Mouse (Mus musculus) erythroblast, embryonic 14.5 days (primary cell): ENCODE measurements at regions not wholly inside any gene's neighbourhood (a gene's known extent, or its start where the extent isn't known, plus 50 kb on each side); places are given as distances from the start of the nearest gene placed in this dataset.

Experiments used
- H3K27me3 ChIP-seq: 2 replicates; pipeline ENCODE4 v1.6.1; 2012; ENCODE audit warnings: inconsistent platforms; ENCODE audit not compliant: control insufficient read depth
- H3K36me3 ChIP-seq: 2 replicates; pipeline ENCODE4 v1.6.1; 2012; ENCODE audit warnings: mild to moderate bottlenecking, inconsistent platforms; ENCODE audit not compliant: control insufficient read depth
- H3K4me1 ChIP-seq: 2 replicates; pipeline ENCODE4 v1.6.1; 2012; ENCODE audit warnings: inconsistent platforms; ENCODE audit not compliant: control insufficient read depth
- H3K4me3 ChIP-seq: replicated peaks from 2 replicates; pipeline ENCODE3; 2012; ENCODE audit warnings: moderate library complexity, mild to moderate bottlenecking, inconsistent platforms
- H3K9me3 ChIP-seq: 2 replicates; pipeline ENCODE4 v1.6.1; 2012; ENCODE audit warnings: low read length, inconsistent platforms, mixed read lengths; ENCODE audit not compliant: control insufficient read depth
- GATA1 ChIP-seq: IDR thresholded peaks from 2 replicates; pipeline ENCODE4 v1.6.1; 2012; ENCODE audit warnings: low read length, inconsistent platforms, mixed read lengths
- TAL1 ChIP-seq: IDR thresholded peaks from 3 replicates; pipeline ENCODE4 v1.6.1; 2012; ENCODE audit warnings: low read length, inconsistent platforms, mixed read lengths

DNA sequence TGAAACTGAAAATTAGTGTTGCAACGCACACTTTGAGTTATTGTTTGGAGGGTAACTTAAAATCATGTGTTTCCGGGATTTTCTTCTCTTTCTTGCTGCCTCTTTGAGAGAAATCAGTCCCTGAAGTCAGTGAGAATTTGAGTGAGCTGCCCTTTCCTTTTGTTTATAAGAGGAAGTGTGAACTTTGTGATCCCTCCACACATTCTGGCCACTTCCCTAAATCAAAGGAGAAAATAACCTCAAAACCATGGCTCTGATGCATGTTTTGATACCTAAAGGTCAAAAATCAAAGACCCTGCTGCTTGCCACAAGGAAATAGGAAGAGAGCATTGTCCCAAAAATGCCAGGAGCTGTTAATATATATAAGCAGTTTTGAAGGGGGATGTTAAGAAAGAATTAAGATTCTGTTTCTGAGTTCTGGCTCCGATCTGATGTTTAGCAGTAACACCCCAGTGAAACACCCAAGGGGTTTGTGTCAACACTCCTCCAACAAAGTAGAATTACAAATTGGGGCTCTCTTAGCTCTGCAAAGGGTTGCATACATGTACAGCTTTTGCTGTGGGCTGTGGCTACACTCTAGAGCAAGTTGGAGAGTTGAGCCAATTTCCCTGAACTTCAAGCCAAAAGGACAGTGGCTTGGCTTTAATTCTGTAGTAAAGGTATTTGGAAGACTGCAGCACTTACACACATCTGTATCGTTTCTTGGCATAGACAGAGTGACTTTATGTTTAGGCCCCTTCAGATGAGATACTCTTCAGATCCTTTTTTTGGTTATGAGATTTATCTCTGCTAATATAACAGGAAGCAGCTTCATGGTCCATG lies 97.5 kb upstream of the Marcks start:
- Histone ChIP-seq H3K4me1 (peaks cover 40% of the 10 kb centered on the region), H3K9me3 (no peaks in the 10 kb centered on the region), H3K27me3 (no peaks in the 10 kb centered on the region), H3K36me3 (no peaks in the 10 kb centered on the region), H3K4me3 (no peak overlapping the region)
- no peak for TF ChIP-seq GATA1

DNA sequence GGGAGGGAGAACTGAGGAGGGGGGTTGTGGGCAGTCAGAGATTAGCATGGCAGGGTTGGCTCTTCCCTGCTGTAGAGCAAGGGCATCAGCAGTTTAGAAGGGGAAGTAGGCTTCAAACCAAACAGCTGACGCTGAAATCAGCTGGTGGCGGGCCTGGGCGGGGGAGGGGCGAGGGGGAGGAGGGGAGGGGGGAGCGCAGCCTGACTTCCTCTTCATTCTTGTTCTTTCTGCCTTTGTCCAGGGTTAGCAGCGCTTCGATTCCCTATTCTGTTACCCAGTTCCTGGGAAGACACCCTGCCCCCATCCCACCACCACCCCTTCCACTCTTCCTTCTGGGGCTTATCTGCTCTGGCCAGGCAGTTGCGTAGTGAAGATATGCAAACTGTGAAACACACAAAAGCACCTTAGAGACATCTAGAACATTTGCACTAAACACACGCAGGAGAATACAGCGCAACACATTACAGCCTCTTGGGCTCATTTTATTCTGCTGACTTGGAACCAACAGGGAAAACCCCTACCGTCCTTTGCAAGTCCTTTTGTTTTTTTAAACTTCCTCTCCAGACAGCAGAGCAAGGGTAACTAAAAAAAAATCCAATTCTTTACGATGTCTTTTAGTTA lies 93.3 kb upstream of the Marcks start:
- H3K27me3 ChIP-seq: no peaks in the 10 kb centered on the region
- peaks cover 71% of the 10 kb centered on the region for H3K4me1 ChIP-seq
- H3K9me3 ChIP-seq: no peaks in the 10 kb centered on the region
- TF ChIP-seq GATA1: peak; percentile 94
- TF ChIP-seq TAL1: peak; percentile 88
- H3K4me3 ChIP-seq: peak overlapping the region; percentile 44
- no peaks in the 10 kb centered on the region for H3K36me3 ChIP-seq

DNA sequence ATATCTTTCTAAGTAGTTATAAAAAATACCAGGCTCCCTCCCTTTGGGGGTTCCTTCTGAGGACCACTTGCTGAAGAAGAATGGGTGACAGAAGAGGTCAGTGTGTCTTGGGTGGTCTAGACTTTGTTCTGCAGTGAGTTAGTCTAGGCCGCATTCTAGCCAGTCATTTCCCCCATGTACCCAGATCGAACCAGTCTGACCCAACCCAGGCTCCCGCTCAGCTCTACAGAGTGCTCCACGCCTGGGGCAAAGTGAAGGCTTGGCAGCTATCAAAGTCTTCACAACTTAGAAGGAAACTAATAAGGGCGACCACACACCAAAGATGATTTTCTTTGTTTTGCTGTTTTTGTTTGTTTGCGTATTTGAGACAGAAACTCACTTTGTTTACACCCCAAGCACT lies 92.4 kb upstream of the Marcks start:
- H3K4me1 ChIP-seq: peaks cover 73% of the 10 kb centered on the region
- no peak overlapping the region for H3K4me3 ChIP-seq
- no peak for TF ChIP-seq GATA1
- no peak for TF ChIP-seq TAL1
- H3K36me3 ChIP-seq: no peaks in the 10 kb centered on the region
- no peaks in the 10 kb centered on the region for H3K27me3 ChIP-seq
- H3K9me3 ChIP-seq: no peaks in the 10 kb centered on the region

DNA sequence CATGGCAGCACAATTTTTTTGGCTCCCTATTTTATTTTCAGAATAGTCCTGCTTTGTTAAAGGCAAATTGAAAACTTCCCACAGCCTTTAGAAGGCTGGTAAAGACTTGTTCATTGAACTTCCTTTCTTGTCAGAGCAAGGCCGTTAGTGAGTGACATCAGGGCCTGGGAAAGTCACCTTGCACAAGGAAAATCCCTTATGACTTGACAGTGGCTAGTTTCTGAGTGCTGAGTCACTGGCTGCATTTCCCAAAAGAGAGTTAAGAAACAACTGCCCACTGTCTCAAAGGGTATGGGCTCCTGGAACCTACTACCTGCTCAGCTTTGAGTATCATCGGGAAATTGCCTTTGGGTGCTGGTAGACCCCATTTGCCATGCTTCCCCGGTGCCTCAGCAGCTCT lies 89.2 kb upstream of the Marcks start:
- Histone ChIP-seq H3K9me3 (no peaks in the 10 kb centered on the region), H3K4me3 (no peak overlapping the region), H3K36me3 (no peaks in the 10 kb centered on the region), H3K4me1 (peaks cover 61% of the 10 kb centered on the region), H3K27me3 (no peaks in the 10 kb centered on the region)
- no peak for TF ChIP-seq GATA1
- no peak for TF ChIP-seq TAL1

DNA sequence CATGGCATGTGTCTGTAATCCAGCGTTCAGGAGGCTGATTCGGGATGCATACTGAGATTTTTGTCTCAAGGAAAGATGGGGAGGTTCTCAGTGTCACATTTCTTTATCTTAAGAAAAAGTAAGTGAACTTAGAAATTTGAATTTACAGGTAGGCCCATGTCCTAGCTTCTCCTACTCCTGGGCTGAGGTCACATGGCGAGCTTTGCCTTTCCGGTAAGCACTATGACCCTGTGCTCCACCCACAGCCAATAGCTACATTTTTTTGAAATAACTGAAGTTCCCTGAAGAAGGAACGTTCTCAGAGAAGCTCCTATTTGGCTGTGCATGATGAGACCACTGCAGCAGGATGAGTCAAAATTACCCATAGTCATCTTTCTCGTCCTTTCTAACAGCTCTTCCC lies 83.0 kb upstream of the Marcks start:
- Histone ChIP-seq H3K27me3 (no peaks in the 10 kb centered on the region), H3K9me3 (no peaks in the 10 kb centered on the region), H3K36me3 (no peaks in the 10 kb centered on the region), H3K4me3 (no peak overlapping the region), H3K4me1 (peaks cover 60% of the 10 kb centered on the region)
- TF ChIP-seq TAL1 (no peak), GATA1 (no peak)

DNA sequence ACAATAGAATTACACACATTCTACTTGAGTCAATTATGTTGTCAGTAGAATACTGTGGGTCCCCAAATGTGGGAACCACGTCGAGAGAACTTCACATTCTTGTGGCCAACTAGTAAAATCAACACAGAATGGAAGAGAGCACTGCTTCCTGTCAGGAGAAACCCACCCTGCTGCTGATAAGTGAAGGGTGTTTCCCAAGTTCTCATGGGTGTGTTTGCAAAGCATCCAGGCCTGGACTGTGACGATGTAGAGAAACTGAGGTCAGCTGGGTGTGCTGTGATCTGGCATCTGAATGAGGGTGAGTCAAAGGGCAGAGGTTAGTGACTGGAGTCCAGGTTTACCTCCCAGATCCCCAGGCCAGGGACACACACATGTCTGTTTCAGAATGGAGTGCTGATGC lies 81.7 kb upstream of the Marcks start:
- TF ChIP-seq GATA1 (peak; percentile 41; the same call in 1 of the 2 replicates), TAL1 (no peak)
- H3K4me3 ChIP-seq: peak overlapping the region; percentile 37
- no peaks in the 10 kb centered on the region for H3K27me3 ChIP-seq
- peaks cover 56% of the 10 kb centered on the region for H3K4me1 ChIP-seq
- no peaks in the 10 kb centered on the region for H3K9me3 ChIP-seq
- no peaks in the 10 kb centered on the region for H3K36me3 ChIP-seq

DNA sequence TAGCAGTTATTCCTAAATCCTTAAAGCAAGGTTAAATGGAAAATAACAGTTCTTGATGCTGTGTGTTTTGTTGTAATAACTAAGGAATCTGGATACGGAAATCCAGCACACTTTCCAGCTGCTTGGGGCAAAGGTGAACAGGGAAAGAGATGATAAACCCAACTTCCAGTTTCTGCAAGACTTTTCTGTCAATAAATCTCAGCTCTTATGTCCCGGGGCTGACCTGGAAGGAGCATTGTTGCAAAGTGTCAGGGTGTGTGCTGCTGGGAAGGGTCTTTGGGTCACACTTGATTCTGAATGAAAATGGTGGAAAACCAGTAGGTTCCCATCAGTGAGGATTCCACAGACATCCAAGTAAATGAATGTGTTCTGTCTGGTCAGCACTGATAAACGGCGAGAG lies 81.2 kb upstream of the Marcks start:
- H3K27me3 ChIP-seq: no peaks in the 10 kb centered on the region
- no peak overlapping the region for H3K4me3 ChIP-seq
- H3K36me3 ChIP-seq: no peaks in the 10 kb centered on the region
- peaks cover 56% of the 10 kb centered on the region for H3K4me1 ChIP-seq
- no peak for TF ChIP-seq GATA1
- no peak for TF ChIP-seq TAL1
- H3K9me3 ChIP-seq: no peaks in the 10 kb centered on the region

DNA sequence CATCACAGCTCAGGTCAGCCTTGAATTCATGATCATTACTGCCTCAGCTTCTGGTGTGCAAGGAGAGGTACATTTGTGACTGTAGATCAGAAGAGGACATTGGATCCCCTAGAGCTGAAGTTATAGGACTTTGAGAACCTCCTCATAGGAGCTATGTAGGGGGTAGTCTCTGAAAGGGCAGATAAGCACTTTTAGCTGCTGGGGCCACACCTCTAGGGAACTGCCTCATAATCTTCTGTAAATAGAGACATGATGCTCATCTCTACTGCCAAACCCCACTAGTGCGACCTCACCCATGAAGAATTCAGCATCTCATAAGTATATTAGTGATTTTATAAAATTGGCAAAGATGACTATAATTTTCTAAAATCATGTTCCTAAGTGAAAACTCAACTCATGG lies 80.7 kb upstream of the Marcks start:
- TF ChIP-seq GATA1 (no peak), TAL1 (no peak)
- H3K9me3 ChIP-seq: no peaks in the 10 kb centered on the region
- peaks cover 53% of the 10 kb centered on the region for H3K4me1 ChIP-seq
- H3K36me3 ChIP-seq: no peaks in the 10 kb centered on the region
- no peak overlapping the region for H3K4me3 ChIP-seq
- no peaks in the 10 kb centered on the region for H3K27me3 ChIP-seq

DNA sequence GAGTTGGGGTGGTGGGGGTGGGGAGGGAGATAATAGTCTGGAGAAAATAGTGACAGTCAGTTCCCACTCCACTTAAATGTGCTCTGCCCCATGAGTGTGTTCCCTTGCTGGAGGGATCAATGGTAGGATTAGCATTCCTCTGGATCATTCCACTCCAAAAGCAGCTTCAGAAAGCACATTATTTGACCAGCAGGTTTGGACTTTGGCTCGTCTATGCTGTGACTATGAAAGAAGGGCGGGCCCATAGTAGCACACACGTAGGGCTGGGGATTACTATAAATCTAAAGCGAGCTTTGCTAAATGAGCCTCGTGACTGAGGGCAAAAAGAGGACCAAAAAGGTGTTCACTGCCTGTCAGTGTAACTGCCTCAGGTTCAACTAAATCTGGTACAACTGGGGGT lies 75.9 kb upstream of the Marcks start:
- Histone ChIP-seq H3K9me3 (no peaks in the 10 kb centered on the region), H3K27me3 (no peaks in the 10 kb centered on the region), H3K4me3 (no peak overlapping the region), H3K36me3 (no peaks in the 10 kb centered on the region), H3K4me1 (peaks cover 22% of the 10 kb centered on the region)
- no peak for TF ChIP-seq TAL1
- TF ChIP-seq GATA1: no peak
